Mouse (Mus musculus): ENCODE measurements at regions not wholly inside any gene's neighbourhood (a gene's known extent, or its start where the extent isn't known, plus 50 kb on each side); places are given as distances from the start of the nearest gene placed in this dataset.
A peak's percentile ranks its signal among the peaks of the same experiment; 100 is the strongest.
"Not testable (repeated sequence)": the region's sequence is repeated elsewhere in the genome, so short reads cannot be mapped to it uniquely, and the experiment has no call there.

- ATAC-seq (ENCODE audit: poor library complexity, severe bottlenecking): peak; percentile 100
Measured at GRCm38 (mm10) chr17:17293932-17294534, 80.1 kb upstream of the Riok2 start.

GRCm38 (mm10) chr17:17295037-17295436, 79.1 kb upstream of the Riok2 start:
- peak; percentile 23; the same call in 1 of the 2 replicates for ATAC-seq (ENCODE audit: poor library complexity, severe bottlenecking)

- not testable (repeated sequence) for ATAC-seq (ENCODE audit: poor library complexity, severe bottlenecking)
Measured at GRCm38 (mm10) chr17:17303496-17303895, 70.6 kb upstream of the Riok2 start.
